Mouse (Mus musculus) CD4-positive, CD25-positive, alpha-beta regulatory T cell, adult 4 months (primary cell): ENCODE measurements around the gene 2410131K14Rik. TPM values are rescaled to one million over a fixed set of nuclear protein-coding genes. Genes with fewer than 3 reads are reported as not detected.

Experiments used
- ATAC-seq: one replicate; pipeline ENCODE4 v1.8.0; 2017
- polyA plus RNA-seq, 2 experiments: library from polyadenylated mRNA; unstranded; fragments of 100-300 nt; shearing (Covaris generic); gene quantifications; one replicate each; pipeline ENCODE4 v1.2.1; 2017

2410131K14Rik gene
- polyA plus RNA-seq, result 1 to 10 TPM; 3.6 TPM

DNA sequence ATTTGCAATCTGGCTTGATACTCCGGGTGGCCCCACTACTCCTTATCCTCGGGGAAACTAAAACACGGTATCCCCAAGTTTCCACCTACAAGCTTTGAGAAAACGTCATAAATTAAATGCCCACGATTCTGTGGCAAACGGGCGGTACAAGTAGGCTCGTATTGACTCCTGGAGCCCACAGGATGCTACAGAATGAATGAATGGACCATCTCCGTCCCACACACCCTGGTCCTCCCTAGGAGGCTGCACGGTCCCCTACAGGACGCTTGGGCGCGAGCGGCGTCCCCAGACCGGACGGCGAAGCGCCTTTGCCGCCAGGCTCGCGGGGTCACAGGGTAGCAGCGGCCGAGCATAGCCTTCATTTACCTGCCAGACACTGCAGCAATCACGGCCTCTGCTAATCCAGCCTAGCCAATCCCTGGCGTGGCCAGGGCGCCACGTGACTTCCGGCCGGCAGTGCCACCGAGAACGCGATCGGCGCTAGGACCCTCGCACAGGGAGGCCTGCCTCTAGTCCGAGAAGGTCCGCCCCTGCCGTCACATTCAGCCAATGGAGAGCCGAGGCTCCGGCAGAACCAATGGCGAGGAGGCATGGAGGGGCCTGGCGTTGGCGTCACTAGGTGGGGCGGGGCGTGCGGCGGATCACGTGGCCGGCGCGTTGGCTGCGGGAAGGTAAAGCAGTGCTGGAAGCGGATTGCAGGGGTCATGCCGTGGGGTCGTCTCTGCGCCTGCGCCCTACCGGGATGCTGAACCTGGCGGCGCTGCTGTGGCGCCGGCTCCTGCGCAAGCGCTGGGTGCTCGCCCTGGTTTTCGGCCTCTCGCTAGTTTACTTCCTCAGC lies at the start of gene 2410131K14Rik, which contains the start of gene Rnft2:
2410131K14Rik (plus strand) TSS at position 622 of the 838 bp plus-strand sequence.
Rnft2 (minus strand) TSS at position 511 of the 838 bp plus-strand sequence.
- peak; percentile 98 for ATAC-seq

DNA sequence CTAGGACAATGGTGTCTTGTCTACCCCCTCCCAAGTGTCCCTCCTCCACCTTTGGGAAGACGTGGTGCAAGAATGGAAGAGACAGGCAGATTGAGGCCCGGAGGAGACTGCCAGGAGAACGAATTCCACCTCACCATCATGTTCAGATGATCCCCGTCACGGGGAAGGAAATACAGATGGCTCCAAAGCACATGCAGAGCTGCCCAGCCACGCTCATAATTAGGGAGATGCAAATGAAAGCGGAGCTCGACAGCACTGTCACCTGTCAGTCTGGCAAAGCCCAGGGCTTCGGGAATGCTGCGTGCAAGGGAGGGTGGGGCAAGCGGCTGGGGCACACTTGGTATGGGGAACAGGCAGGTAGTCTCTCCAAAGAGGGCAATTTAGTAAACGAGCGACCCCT lies 47.6 kb upstream of the 2410131K14Rik start:
- no peak for ATAC-seq

DNA sequence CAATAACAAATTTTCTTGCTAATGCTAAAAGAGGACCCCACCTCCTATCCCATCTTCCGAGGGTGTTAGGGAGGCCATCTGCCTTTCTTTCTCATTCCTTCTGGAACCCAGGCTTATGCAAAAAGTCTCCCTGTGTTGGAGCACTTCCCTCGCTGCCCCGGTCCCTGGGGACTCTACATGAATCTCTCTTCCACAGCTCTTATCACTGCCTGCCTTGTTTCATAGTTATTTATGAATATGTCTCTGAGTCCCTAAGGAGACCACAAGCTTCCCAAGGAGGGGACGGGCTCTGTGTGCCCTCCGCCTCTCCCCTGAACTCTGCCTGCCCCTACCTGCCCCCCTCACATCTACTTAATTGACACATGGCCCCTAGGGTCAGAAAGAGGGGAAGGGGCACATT lies 45.4 kb upstream of the 2410131K14Rik start:
- ATAC-seq, result no peak

DNA sequence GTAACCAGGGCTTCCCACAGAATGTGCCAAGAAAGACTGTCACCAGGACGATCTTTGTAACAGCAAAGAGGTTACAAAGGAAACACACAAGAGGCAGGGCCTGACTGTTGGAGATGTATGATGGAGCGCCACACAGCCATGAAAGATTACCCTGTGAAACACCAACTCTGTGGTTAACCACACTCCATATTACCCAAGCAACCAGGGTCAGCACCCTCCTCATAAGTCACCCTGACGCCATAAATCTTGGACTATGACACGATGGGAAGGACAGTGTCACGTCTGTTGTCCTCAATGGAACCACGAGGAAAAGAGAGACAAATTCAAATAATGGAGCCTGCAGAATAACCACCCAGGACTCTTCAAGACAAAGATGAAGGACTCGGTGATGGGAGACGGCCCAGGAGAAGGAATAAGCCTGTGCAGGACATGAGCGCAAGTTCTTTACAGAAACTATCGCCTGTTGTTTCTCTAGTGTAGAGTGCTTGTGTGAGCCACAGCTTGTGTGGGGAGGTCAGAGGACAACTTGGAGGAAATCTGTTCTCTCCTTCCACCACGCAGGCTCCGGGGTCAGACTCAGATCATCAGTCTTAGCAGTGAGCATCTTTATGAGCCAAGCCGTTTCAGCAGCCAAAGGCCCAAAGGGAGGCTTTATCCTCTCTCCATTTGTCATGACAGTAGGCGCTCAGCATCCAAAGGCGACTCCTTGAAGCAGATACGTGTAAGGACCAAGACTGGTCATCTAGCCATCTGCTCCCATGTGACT lies 40.2 kb upstream of the 2410131K14Rik start:
- no peak for ATAC-seq

DNA sequence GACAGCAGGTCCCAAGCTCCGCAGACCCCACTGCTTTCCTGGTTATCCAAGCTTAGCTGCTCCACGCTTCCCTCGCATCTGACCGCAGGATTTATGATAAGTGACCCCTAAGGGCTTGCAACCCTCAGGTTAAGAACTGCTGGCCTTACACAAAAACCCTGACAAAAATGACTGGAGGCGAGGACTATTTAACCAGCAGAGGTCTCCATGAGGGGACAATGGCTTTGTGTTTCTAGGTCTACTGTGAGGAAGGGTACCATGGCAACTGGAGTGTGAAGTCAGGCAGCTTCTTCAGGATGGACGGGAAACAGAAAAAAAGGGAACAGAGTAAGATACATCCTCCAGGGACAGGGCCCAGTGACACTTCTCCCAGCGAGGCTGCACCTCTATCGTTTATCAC lies 39.2 kb upstream of the 2410131K14Rik start:
- no peak for ATAC-seq

DNA sequence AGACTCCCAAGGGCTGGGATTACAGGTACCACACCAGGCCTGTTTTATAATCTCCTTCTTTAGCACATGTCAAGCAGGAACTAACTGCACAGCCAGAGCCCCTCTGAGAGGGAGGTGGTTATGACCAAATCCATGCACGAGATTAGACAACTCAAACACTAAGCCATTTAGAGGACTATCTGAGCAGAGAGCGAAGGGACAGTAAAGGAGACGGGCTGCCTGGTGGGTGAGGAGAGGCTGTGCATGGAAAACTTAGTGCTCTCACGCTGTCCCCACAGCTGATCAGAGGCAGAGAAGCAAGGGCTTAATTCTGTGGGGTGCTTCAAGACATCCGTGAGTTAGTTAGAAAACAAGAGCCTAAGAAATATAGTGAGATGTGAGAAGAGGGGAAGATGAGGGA lies 31.0 kb upstream of the 2410131K14Rik start:
- no peak for ATAC-seq

DNA sequence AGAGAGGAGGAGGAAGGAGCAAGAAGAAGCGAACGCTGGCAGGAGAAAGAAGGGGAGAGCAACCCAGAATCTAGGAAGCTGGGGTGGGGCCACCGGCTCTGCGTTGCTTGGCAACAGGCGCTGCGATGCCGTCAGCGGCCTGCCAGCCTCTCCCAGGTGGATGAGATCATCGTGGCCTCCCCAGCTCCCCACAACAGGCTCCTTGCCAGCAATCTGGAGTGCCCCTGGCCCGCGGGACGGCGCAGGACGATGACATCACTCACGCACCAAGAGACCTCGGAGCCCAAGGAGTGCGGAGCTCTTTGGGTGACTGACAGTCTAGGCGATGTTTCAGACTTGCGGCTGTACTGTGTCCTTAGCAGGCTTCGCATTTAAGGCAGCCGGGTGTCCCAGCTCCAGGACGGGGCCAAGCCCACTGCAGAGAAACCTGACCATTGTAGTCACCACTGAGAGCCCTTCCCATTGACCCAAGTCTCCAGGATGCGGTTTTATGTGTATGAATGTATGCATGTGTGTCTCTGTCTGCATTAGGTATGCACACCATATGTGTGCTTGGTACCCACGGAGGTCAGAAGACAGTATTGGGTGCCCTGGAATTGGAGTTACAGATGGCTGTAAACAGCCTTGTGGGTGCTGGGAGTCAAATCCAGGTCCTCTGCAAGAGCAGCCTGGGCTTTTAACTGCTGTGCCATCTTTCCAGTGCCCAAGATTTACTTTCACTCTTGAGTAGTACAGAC lies 30.4 kb upstream of the 2410131K14Rik start:
- no peak for ATAC-seq

DNA sequence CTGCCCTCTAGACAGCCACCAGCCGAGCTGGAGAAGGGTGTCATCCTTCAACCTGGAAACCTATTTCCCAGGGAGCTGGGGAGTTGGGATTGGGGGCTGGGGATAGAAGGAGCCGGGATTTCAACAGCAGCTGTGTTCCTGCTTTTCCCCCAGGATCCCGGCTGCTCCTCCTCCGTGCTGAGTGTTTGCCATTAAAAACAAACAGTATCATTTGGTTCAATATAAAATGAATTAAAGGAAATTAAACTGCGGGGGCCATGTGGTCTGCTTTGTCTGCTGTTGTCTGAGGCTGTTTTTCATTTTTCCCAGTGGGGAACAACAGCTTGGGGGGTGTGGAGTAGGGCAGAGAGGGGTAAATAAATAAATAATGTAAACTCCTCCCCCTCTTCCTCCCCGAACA lies 27.6 kb upstream of the 2410131K14Rik start:
- no peak for ATAC-seq

DNA sequence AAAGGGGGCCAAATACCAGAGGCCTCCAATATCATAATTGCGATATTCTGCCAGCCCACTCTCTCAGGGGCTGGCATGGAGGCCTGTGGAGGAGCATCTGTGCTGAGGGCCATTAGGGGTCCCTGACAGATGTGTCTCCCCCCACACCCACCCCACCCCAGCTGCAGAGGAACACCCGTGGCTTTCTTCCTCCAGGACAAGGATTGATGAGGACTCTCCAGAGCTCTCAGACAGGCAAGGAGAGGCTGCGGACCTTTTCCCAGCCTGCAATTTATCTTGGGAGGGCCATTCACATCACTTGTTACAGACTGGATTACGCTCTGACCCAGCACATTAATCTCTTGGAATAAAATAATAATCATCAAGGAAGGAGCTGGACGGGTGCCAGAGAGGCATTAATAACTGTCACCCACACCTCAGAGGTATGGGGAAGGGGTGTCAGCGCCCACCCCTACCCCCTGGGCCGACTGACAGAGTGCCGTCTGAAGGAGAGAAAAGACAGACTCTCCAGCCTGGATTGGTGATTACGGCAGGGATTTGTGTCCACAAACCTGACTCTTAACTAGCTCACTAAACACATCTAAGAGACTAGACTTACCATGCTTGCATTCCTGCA lies 21.8 kb upstream of the 2410131K14Rik start:
- no peak for ATAC-seq

DNA sequence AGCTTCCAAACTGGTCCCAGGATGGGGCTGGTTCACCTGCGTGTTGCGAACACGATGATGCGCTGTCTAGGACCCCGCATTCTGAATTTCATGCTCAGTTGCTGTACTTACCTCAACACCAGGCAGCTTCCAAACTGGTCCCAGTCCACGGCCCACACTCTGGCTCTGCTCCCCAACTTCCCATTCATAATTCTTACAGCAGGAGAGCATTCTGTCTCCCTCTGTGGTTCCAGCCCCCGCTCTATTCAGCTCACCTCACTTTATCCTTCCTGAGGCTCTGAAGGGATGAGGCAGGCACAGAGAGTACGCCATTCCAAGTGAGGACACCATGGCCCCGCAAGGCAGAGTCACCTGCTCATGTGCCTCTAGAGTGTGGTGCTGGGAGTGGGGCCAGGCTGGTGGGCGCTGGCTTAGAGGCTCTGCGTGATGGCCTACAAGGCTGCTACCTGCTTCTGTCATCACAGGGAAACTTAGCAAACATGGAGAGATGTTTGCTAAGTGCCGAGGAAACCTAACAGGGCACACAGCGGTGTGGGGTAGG lies 14.9 kb upstream of the 2410131K14Rik start:
- ATAC-seq, result no peak

DNA sequence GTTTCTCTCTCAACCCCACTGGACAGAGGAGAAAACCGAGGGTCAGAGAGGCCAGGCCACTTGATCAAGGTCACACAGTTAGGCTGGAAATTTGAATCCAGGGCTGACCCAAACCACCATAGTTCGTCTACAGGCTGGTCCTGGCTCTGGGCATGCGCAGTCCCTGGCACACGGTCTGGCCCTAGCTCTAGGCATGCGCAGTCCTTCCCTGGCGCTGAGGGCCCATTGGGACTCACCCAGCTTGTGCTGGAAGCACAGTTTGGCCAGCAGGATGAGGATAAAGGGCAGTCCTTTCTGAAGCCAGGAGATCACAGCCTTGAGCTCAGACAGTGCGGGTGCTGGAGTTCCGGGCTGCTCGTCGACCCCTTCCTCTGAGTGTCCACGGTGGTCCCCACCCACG lies 8.1 kb upstream of the 2410131K14Rik start:
- ATAC-seq, result no peak

DNA sequence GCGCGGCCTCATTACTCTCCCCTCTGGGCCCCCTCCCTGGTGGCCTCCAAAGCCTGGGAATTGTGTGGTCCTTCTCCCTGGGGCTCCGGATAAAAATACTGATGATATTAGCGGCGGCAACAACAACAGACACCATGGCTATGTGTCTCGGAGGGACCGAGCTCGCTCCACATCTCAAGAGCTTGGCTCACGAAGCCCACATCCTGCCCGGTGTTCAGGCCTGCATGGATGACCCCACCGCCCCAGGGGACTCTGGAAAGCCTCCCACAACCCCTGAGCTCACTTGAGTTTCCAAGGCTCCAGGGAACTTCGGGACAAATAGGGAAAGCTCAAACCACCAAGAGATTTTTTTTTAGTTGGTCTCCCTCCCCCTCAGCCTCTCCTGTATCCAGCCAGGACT lies 5.4 kb upstream of the 2410131K14Rik start:
- ATAC-seq, result no peak

DNA sequence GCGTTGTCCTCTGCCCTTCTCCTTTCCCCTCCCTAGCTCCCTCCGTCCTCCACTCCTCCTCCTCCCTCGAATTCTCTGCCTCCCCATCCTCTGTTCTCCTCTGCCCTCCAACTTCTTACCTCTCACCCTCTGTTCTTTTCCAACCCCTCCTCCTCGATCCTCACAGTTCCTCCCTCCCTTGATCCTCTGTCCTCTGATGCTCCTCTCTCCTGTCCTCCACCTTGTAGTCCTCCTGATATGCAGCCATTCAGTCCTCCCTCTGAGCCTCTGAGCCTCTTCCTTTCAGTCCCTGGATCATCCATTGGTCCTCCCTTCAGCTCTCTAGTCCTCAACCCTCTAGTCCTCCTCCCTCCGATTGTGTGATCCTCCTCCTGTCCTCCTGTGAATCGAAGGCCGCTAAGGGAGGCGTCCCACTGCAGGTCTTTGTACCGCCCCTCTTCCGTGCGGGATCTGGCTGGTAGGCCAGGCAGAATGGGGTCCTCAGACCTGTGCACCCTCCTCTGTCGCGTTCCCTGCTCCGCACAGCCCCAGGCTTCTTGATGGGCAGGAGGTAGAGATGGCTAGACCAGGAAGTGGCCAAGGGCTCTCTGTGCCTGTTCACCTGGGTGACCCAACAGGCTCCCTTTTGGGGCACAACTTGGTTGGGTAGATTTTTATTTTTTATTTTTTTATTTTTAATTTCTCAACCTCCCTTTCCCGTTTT lies 730 bp downstream of the 2410131K14Rik start:
- no peak for ATAC-seq

DNA sequence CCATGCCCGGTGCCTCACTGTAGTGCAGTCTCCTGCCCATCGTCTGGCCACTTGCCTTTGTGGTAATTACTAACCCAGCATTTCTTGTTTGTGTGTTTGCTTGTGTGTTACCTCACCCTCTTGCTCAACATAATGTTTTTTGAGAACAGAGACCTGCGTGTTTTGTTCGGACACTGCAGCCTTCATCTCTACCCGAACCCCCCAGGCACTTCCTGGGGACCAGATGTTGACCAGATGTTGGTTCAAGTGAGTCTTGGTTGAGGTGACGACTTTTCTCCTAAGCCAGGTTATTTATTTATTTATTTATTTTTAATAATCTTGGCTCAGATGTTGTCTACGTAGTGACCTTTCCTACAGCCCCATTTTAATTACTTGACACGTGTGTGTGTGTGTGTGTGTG lies 2.4 kb downstream of the 2410131K14Rik start:
- ATAC-seq, result no peak

DNA sequence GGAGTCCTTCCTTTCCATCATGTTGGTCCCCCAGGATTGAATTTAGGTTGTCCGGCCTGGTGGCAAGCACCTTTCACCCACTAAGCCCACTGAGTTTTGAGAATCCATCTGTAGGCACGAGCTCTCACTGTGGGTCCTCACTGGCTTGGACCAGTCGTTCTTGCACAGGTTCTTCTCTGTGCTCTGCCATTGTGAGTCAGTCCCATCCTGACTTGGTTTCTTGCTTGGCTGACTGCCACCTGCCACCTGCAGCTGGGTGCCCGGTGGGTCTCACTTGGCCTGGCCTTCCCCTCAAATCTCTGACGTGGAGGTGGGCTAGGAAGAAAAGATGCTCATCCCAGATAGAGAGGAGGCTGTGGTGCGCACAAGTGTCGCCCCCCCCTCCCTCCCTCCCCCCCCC lies 6.0 kb downstream of the 2410131K14Rik start:
- ATAC-seq, result no peak

DNA sequence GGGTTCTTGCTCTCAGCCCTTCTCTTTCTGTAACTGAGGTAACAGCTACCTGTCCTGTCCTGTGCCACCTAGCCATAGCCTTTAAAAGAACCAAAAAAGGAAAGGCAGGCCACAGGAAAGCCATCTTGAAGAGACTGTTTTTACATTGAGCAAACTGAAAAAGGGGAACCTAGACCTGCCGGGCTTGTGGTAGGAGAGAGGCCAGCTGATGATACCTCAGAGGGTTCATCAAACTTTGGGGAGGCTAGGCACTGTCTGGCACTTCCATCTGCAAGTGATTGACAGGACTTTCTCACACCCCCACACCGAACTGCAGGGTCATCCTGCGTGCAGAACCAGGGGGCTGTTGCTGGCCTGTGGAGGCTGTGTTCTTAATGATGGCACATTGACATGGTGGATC lies 8.5 kb downstream of the 2410131K14Rik start:
- no peak for ATAC-seq

DNA sequence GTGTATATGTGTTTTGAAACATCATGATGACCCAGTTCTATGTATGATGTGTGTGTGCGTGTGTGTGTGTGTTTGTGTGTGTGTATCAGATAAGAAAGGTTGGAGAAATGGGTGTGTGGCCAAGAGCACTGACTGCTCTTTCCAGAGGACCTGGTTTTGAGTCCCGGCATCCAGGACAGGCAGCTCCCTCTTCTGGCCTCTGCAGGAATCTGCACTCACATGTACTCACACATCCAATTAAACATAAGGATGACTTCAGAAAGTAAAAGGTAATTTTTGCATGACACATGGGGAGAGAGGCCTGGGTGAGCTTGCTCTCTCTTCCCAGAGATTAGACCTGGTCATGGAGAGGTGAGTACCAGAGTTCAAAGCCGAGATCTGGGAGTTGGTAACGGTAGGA lies 12.0 kb downstream of the 2410131K14Rik start:
- ATAC-seq, result no peak

DNA sequence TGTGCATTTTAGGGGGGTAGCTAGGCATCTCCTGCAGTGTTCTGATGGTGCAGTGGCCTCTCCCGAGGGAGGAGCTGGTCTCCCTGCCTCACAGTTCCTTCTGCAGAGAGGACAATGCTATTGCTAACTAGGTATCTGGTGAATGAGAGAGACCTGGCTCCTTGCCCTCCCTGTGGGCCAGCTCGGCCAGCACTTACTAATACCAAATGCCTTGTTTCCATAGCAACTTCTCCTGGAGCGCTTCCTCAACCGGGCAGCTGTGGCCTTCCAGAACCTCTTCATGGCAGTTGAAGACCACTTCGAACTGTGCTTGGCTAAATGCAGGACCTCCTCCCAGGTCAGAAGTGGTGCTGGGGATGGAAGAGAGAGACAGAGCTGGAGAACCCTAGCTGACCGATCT lies 14.1 kb downstream of the 2410131K14Rik start:
- no peak for ATAC-seq

DNA sequence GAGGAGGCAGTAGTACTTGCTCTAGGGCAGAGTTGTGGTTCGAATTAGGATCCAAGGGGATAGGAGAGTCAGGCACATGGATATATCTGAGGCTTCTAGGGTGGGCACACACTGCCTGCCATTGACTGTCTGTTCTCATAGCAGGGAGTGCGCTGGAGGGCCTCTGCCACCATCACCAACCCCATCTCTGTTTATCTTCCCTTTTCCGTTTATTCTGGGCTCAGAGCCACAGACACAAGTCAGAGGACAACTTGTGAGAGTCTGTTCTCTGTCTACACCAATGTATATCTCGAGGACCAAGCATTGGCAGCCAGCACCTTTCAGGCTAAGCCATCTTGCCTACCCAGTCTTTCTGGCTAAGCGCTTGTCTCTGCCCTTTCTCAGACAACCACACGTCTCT lies 14.6 kb downstream of the 2410131K14Rik start:
- ATAC-seq, result no peak

DNA sequence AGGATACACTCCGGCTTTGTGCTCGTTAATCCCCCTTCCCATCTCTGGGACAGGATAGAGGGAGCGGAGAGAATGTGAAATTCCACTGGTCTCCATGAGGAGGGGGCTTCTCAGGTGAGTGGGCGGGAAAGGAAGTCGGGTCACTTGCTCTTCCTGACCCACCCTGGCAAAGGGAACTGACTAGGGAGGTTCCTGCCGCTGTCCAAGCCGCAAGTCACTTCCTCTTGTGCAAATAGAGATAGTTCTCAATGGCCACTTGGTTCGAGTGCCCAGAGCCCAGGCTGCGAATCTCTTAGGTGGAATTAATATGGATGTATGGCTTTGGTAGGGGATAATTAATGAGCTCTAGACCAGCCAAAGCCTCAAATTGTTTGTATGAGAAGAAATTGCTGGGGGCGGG lies 15.0 kb downstream of the 2410131K14Rik start:
- no peak for ATAC-seq

DNA sequence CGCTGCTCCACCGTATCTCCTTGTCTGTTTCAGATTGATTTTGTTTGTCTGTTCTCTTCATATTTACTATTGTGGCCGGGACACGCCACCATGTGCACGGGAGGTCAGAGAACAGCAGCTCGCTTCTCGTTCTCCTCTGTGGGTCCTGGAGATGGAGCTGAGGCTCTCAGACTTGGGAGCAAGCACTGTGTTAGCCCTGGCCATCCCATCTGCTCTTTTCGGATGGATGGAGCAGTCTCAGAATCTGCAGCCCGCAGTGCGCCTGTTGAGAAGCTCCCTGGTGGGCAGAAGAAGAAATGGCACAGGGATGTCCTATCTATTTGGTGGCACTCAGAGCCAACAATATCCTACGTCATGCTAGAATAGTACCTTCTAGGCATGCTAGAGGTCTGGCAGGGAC lies 15.6 kb downstream of the 2410131K14Rik start:
- ATAC-seq, result no peak

DNA sequence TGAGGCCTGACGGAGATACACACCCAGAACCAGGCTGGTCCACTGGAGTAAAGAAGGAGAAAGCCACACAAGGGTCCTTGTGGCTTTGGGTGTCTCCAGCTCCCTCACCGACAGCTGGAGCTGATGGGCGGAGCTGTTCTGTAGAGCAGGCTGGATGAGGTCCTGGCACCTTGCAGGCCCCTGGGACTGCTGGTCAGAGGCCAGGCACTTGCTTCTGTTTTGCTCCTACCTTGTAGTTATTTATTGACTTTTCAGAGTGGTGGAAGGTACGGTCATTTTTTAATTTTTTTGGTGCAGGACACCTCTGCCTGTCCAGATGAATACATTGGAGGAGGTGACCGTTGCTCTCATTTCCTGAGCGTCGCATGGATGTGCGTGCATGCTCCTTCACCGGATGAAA lies 16.2 kb downstream of the 2410131K14Rik start:
- ATAC-seq, result no peak
